Mouse (Mus musculus) bone marrow, adult 2 months (tissue): ENCODE measurements at regions not wholly inside any gene's neighbourhood (a gene's known extent, or its start where the extent isn't known, plus 50 kb on each side); places are given as distances from the start of the nearest gene placed in this dataset.

ENCODE experiments used
- H3K27ac ChIP-seq: fragments of 200-500 bp; 2 replicates; pipeline ENCODE4 v1.5.1; 2012; ENCODE audit warnings: low read depth, mild to moderate bottlenecking, control low read depth, inconsistent platforms, low read length; ENCODE audit not compliant: control insufficient read depth, poor library complexity, insufficient read depth
- H3K4me1 ChIP-seq: fragments of 200-500 bp; 2 replicates; pipeline ENCODE4 v1.6.1; 2011; ENCODE audit warnings: low read length; ENCODE audit not compliant: control insufficient read depth, insufficient read depth
- H3K4me3 ChIP-seq: fragments of 200-500 bp; replicated peaks from 2 replicates; pipeline ENCODE3; 2011; ENCODE audit warnings: mild to moderate bottlenecking, low read depth, low read length, control low read depth; ENCODE audit not compliant: control insufficient read depth
- CTCF ChIP-seq: fragments of 200-500 bp; IDR thresholded peaks from 2 replicates; pipeline ENCODE4 v1.5.1; 2011; ENCODE audit warnings: low read length, control low read depth; ENCODE audit not compliant: control insufficient read depth, insufficient read depth
- POLR2A ChIP-seq: fragments of 200-500 bp; IDR thresholded peaks from 2 replicates; pipeline ENCODE4 v1.6.1; 2011; ENCODE audit warnings: low read depth, mild to moderate bottlenecking, control low read depth, low read length, borderline replicate concordance; ENCODE audit not compliant: control insufficient read depth
- WGBS: fragments of 180-500 bp; shearing (Covaris S2); methylation state at CpG from one replicate; pipeline ENCODE4 v1.1.7; 2018; 5-methylcytosine and 5-hydroxymethylcytosine counted together

DNA sequence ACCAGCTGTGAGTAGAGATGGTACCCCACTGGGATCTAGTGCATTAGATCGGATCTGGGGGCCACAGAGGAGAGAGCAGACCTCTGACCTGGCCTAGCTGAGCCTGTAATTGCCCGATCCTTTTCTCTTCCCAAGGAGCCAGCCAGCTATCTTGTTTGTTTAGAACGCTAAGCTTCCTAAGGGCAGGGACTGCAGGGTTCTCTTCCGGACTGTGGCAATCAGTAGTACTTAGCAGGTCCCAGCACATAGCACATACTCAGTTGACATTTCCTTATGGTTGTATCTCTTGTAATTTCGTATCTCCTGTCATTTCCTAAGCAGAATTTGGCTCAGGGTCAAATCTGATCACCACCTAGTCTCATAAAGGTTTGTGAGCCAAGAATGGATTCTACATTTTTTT, 68.7 kb downstream of the Zfp281 start:
- Histone ChIP-seq H3K4me3 (no peak overlapping the region), H3K27ac (no peak overlapping the region), H3K4me1 (peaks cover 1% of the 10 kb centered on the region; the same call in 1 of the 2 replicates)
- 69% methylated on average over 5 of the region's 5 CpGs for WGBS
- TF ChIP-seq CTCF = no peak
- no peak for TF ChIP-seq POLR2A

DNA sequence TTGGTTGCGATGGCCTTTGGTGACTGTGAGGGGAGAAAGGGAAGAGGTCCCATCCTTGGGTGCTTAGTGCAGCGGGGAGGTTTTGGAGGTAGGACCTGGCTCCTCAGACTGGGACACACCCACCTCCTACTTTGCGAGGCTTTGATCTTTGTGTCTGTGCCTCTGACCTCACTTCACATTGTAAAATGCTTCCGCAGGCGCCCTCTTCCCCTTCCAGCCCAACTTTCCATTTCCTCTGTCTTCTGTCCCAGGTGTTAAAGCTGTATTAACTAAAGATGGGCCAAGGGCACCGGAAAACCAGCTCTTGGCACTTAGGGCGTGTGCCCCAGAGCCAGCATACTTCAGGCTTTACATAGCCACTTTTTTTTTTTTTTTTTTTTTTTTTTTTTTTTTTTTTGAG, 70.3 kb downstream of the Zfp281 start:
- H3K4me3 ChIP-seq = no peak overlapping the region
- 52% methylated on average over 7 of the region's 7 CpGs for WGBS
- H3K27ac ChIP-seq = no peak overlapping the region
- peaks cover 1% of the 10 kb centered on the region; the same call in 1 of the 2 replicates for H3K4me1 ChIP-seq
- no peak for TF ChIP-seq POLR2A

- WGBS = 66% methylated on average over 19 of the region's 19 CpGs
- Histone ChIP-seq H3K27ac (no peak overlapping the region), H3K4me3 (no peak overlapping the region)
These were observed 71.5 kb downstream of the Zfp281 start for GRCm38 (mm10) chr1:136696077-136696641.

DNA sequence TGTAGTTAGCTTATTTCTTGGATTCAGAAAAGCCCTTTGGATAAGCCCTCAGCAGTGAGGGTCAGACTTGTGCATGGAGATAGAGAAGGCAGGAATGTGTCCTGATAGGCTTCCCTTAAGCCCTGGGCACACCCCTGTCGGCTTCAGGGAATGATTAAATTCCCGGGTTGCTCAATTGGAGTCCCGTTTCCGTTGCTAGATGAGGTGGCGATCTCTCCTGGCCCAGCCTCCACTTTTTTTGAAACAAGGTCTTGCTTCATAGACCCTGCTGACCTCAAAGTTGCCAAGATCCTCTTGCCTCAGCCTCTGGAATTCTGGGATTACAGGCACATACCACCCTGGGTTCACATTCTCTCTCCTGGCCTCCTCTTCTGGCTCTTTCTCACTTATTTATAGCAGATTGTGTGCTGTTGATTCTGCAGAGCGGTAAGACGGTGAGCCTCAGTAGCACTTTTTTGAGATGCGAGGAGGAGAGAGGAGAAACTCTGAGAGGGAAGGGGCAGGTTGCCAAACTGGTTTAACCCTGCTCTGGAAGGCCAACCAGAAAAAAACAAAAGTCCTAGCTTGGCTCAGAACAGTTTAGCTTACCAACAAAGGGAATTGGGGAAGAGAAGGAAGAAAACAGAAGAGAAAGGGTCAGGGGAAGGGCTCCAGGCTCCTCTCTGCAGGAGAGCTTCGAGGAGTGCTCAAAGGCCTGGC, 73.9 kb downstream of the Zfp281 start:
- Histone ChIP-seq H3K4me1 (no peaks in the 10 kb centered on the region), H3K4me3 (no peak overlapping the region), H3K27ac (no peak overlapping the region)
- 60% methylated on average over 9 of the region's 9 CpGs for WGBS
- TF ChIP-seq CTCF = no peak
- TF ChIP-seq POLR2A = no peak

More at GRCm38 (mm10) chr1:136696077-136696641, 71.5 kb downstream of the Zfp281 start:
- TF ChIP-seq POLR2A (no peak), CTCF (no peak)
- H3K4me1 ChIP-seq = no peaks in the 10 kb centered on the region

- no peak overlapping the region for H3K4me3 ChIP-seq
- H3K27ac ChIP-seq = no peak overlapping the region
- WGBS = 34% methylated on average over 7 of the region's 7 CpGs
- H3K4me1 ChIP-seq = no peaks in the 10 kb centered on the region
- TF ChIP-seq CTCF = no peak
- TF ChIP-seq POLR2A = no peak
These were observed 74.4 kb downstream of the Zfp281 start for GRCm38 (mm10) chr1:136699153-136699524.

GRCm38 (mm10) chr1:136699571-136699970, 74.9 kb downstream of the Zfp281 start:
- Histone ChIP-seq H3K4me3 (no peak overlapping the region), H3K4me1 (no peaks in the 10 kb centered on the region), H3K27ac (no peak overlapping the region)
- no peak for TF ChIP-seq POLR2A
- TF ChIP-seq CTCF = no peak
- 61% methylated on average over 8 of the region's 8 CpGs for WGBS

GRCm38 (mm10) chr1:136704139-136704538, 79.4 kb downstream of the Zfp281 start:
- TF ChIP-seq POLR2A = no peak
- TF ChIP-seq CTCF = no peak
- no peak overlapping the region for H3K4me3 ChIP-seq
- no peak overlapping the region for H3K27ac ChIP-seq
- no peaks in the 10 kb centered on the region; the same call in 1 of the 2 replicates for H3K4me1 ChIP-seq
- 90% methylated on average over 5 of the region's 5 CpGs for WGBS

DNA sequence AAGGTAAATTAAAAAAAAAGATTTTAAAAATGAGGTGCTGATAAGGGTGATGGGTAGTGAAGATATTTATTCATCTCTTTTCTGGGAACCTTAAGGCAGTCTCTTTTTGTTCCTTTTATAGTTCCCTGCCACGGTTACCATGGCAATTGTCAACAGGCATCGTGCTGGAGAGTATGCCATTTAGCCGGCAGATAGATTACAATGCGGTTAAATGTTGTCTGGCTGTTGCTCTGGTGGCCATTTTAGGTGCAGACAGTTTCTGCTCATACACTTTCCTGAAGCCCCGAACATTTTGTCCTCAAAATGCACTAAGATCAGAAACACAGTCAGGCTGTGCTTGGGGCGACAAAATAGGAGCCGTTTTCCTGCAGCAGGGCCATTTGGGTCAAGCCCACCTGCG, 81.8 kb downstream of the Zfp281 start:
- H3K27ac ChIP-seq = no peak overlapping the region
- 72% methylated on average over 8 of the region's 8 CpGs for WGBS

GRCm38 (mm10) chr1:136707394-136707793, 82.7 kb downstream of the Zfp281 start:
- WGBS = 78% methylated on average over 8 of the region's 8 CpGs
- Histone ChIP-seq H3K4me1 (no peaks in the 10 kb centered on the region; the same call in 1 of the 2 replicates), H3K4me3 (no peak overlapping the region), H3K27ac (no peak overlapping the region)
- TF ChIP-seq POLR2A (no peak), CTCF (no peak)

More for the DNA sequence above, 81.8 kb downstream of the Zfp281 start:
- Histone ChIP-seq H3K4me1 (no peaks in the 10 kb centered on the region; the same call in 1 of the 2 replicates), H3K4me3 (no peak overlapping the region)
- no peak for TF ChIP-seq POLR2A
- TF ChIP-seq CTCF = no peak
